14 mouse cellular contexts compared by ENCODE assay signal in the genomic region with DNA sequence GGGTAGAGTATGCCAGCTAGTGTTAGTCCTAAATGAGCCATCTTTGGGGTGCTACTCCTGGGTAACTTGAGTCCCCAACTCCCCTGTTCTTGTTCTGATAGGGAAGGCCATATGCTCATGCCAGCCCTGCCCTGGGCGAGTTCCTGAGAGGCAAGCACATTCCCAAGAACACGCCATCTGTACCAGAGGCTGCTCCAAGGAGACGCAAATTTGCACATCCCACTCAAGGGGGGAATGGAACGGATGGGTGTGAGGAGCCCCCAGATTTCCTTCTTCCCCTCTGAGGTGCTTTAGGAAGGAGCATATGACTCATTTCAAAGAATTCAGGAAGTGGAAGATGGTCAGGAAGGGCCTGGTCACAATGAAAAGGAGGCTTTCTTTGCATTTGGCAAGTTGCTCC.
DNase-seq lines count a peak whose midpoint lies in the region; ATAC-seq lines count a peak whose summit lies in the region.
"Had no signal": no experiment of that assay in that cellular context is flagged by ENCODE, and none has a peak within 500 bp of the region (broad histone marks: within the 10 kb centered on the region; RNA-seq: fewer than 3 reads in every experiment).

No protein-coding gene starts in this region.

- peak; percentile 79 for ATAC-seq in frontal cortex, adult (ENCODE audit: low TSS enrichment)
- ATAC-seq: hindbrain, postnatal 0 days; liver, embryonic 12.5 days had no signal

- DNase-seq in frontal cortex, postnatal 14 days (ENCODE audit: low spot score in 2 of 2), result no peak
- peak; percentile 34 to 70 for DNase-seq in layer of hippocampus, adult 18-20 months (ENCODE audit: low spot score in 2 of 2)
- no peak for DNase-seq in layer of hippocampus, postnatal 25 days (ENCODE audit: extremely low spot score in 1 of 2, low spot score in 1 of 2)
- peak; percentile 14 for DNase-seq in brain, embryonic 18.5 days (ENCODE audit: low read depth, low spot score)
- DNase-seq in left cerebral cortex, adult 18-20 months (ENCODE audit: low spot score in 2 of 2), result peak; percentile 27 to 46
- DNase-seq in c-Kit-positive CD71-positive TER-119-positive erythroid progenitor cells, embryonic 14.5 days (ENCODE audit: low spot score), result no peak
- no peak for DNase-seq in thymus, postnatal 0 days (ENCODE audit: low spot score)
- DNase-seq: B cell, adult 2 months; cerebellum, adult 11-12 months; heart, postnatal 36 days; lung, postnatal 10 days had no signal

Comparison
In these comparisons a context has a peak if more than half of its experiments do, and no peak if none do; other contexts are left out.
1. DNase-seq: peak in layer of hippocampus, adult 18-20 months (2 of 2), brain, embryonic 18.5 days (single experiment) and left cerebral cortex, adult 18-20 months (2 of 2); none in frontal cortex, postnatal 14 days (0 of 2), layer of hippocampus, postnatal 25 days (0 of 2), c-Kit-positive CD71-positive TER-119-positive erythroid progenitor cells, embryonic 14.5 days (single experiment) and thymus, postnatal 0 days (single experiment).